Mouse (Mus musculus) right cerebral cortex, postnatal 25 days (tissue): ENCODE results near the gene Foxo3.

ENCODE experiments used
- DNase-seq: peaks from one replicate; pipeline ENCODE4 v3.0.0; 2022

Gene Foxo3

GRCm38 (mm10) chr10:42221136-42221891, 55.2 kb downstream of the Foxo3 start:
- no peak for DNase-seq

- DNase-seq, result no peak
These were observed 56.1 kb downstream of the Foxo3 start for GRCm38 (mm10) chr10:42220418-42220952.

GRCm38 (mm10) chr10:42211407-42211806, 65.1 kb downstream of the Foxo3 start:
- no peak for DNase-seq

GRCm38 (mm10) chr10:42210641-42211040, 65.9 kb downstream of the Foxo3 start:
- no peak for DNase-seq

- DNase-seq, result no peak
These were observed 66.7 kb downstream of the Foxo3 start for GRCm38 (mm10) chr10:42209809-42210208.

GRCm38 (mm10) chr10:42207612-42208011, 68.9 kb downstream of the Foxo3 start:
- DNase-seq, result no peak

GRCm38 (mm10) chr10:42204768-42205412, 71.7 kb downstream of the Foxo3 start:
- no peak for DNase-seq

DNA sequence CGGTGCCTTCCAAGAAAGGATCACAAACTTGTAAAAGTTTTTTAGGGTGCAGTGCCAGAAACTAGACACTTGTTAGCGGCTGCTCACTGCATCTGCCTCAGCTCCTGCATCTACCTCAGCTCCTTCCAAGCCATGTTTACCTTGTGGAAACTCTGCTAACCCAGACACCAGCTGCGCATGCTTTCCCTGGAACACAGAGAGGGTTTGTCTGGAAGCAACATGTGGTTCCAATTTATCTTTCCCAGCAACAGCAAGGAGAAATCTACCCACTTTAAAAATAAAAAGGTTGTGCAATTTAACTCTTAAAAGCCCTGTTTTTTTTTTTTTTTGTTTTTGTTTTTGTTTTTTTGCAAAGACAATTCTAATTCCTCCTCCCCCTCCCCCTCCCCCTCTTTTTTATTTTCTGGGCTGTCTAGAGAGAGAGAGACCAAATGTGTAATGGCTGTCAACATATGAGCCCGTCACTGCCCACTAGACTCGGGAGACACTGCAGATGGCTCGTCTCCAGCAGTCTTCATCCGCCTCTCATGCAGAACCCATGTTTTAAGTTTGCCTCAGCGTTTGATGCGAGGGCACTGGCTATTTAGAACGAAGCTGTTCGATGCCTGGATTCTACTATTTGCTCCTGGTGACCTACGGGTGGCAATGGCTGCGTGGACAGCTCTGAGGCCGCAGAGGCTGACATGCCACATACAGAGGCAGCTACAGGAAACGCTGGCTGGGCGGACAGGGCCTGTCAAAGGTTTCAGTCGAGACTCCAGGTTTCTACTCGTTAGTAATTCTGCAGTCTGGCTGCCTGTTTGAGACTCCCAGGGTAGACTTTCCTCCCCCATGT, 73.0 kb downstream of the Foxo3 start:
- DNase-seq, result no peak

DNA sequence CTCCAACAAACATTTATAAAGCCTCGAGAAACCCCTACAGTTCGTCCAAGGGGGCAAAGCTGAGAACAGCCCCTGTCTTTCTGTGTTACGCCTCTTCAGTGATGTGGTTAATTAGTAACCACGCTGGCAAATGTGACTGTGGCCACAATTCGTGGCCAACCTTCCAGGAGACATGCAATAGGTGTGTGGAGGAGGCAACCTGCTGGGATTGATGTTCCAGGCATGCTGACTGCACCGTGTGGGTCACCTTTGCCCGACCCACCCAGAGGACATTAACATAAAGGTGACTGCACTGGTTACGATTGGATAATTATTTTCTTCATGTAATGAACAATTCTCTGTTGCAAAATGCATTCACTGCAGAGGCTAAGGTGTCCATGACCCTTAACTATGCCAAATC, 74.0 kb downstream of the Foxo3 start:
- no peak for DNase-seq

DNA sequence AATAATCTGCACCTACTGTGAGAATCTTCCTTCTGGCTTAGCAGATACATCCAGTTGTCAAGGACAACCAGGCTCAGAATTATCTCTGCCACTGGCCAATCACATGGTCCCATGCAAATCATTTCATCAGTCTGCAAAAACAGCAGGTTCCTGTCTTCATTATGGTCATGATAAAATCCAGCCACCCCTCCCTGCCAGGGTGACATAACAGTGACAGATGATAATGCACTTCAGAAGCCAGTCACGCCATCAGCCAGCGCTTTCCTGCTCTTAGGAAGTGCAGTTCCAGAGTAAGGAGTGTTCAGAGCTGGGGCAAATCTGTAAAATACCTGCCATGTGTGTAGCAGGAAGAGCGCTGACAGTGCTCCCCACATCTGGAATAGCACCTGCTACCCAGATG, 77.1 kb downstream of the Foxo3 start:
- no peak for DNase-seq

GRCm38 (mm10) chr10:42198682-42199081, 77.9 kb downstream of the Foxo3 start:
- DNase-seq, result no peak

DNA sequence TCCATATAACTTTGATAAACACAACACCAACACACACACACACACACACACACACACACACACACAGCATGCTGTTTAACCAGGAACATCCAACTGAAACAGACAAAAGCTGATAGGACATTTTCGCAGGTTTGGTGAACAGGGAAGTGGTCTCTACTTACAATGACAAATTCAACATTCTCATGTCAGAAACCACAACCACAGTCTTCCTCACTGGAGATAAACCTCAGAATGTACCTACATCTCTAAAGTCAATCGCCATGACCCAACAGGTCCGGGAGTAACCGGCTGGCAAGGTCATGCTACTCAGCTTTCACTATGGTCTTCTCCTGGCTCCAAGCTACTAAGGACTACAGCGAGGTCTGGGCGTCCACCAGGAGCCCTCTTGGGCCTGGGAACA, 81.8 kb downstream of the Foxo3 start:
- no peak for DNase-seq

DNA sequence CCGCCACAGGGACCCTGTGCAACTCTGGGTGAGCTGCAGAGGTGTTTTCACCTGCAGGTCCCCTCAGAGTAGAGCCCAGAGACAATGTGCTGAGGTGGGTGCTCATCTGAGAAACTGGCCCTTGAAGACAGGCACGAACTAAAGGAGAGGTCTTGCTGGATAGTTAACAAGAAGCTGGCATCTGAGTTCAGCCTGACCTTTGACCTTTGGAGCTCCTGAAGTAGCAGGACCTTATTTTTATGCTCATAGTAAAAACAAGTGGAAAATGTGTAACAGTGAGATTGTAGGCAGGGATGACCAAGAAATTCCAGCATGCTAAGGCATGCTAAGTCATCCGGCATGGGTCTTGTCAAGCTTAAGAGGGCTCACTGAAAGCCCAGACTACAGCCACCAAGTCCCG, 82.6 kb downstream of the Foxo3 start:
- no peak for DNase-seq

- DNase-seq, result no peak
These were observed 83.6 kb downstream of the Foxo3 start for GRCm38 (mm10) chr10:42192951-42193350.

DNA sequence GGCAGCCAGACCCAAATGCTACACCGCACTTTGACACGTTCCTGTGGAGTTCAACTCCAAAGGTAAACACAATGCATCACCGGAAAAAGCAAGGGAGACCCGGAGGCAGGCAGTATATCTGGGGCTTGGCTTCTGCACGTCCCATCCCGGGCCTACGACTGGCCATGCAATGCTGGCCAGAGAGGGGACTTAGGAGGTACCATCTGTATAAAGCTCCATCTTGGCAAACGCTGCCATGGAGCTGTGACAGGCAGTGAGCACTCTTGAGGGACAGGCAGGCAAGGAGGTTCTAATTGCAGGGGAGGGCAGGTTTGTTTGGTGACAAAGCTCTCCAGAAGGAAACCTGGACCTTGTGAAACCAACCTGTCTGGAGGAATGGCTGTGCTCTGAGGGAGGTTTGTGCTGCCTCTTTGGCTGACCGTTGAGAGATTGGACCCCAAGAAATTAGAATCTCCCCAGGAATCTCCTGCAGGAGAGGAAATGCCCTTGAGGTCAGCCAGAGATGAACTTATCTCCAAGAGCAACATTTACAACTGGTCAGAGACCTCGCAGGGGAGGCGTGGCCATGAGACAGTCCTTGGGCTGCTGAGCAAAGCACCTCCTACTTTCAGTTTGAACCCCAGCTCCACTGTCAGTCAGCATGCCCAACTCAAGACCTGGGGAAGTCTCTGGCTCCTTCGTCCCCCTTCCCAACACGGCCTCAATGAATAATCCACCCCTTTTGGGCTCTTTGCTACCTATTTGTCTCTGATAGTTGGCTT, 86.7 kb downstream of the Foxo3 start:
- no peak for DNase-seq

DNA sequence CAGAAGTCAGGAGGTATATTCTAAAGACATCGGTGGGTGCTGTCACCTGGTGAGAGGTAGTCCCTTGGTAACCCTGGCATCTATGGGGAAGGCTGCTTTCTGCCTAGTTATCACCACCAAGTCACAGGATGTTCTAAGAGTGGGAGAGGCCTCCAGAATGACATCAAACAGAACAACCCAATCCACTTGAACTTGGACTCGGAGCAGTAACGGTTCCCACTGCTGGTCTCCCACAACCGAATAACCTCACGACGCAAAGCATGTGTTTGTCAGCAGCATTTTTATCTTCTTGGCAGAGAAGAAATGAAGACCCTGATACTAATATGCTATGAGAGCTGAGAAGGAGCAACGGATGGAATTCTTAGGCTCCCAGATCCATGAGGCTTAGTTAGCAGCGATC, 87.5 kb downstream of the Foxo3 start:
- no peak for DNase-seq

- no peak for DNase-seq
These were observed 88.5 kb downstream of the Foxo3 start for GRCm38 (mm10) chr10:42188091-42188490.

DNA sequence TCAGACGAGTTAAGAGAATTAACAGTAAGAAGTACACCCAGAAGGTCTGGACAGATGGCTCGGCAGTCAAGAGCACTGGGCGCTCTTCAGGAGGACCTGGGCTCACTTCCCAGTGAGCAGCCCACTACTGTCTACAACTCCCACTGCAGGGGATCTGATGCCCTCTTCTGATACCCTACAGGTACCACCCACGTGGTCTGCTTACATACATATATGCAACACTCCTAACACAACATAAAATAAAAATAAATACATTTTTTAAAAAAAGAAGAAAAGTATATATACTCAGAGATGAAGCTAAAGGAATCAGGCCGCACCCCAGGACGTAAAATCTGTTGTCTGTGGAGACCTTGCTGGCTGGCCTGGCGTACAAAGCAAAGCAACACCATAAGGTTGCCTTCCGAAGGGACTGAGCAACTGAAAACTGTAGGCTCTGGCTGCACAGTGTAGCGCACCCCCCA, 89.6 kb downstream of the Foxo3 start:
- no peak for DNase-seq

DNA sequence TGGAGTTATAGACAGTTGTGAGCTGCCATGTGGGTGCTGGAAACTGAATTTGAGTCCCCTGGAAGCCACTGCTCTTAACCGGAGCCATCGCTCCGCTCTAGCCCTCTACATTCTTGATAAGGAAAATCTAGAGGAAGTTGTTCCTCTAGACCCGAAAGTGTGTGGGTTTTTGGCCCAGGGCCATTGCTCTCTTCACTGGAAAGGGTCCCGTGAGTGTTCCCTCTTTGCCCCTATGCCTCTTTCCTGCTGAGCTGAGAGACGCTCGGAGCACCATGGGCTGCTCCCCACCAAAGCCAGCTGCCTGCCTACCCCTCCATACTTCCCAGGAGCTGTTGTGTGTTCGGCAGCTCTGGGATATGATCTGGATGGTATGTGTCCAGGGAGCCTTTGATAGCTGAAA, 96.2 kb downstream of the Foxo3 start:
- DNase-seq, result no peak

DNA sequence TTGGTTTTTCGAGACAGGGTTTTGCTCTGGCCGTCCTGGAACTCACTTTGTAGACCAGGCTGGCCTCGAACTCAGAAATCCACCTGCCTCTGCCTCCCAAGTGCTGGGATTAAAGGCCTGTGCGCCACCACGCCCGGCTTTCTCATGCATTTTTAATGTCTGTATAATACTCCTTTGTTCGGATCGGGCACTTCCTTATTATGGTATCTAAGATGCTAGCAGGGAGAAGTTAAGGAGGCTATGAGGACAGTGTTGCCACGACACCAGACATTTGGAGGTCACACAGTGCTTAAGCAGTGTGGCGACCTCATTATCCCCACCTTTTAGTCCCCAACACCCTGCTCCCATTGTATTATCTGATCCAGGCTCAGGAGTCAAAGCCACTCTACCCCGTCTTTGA, 97.8 kb downstream of the Foxo3 start:
- DNase-seq, result no peak

DNA sequence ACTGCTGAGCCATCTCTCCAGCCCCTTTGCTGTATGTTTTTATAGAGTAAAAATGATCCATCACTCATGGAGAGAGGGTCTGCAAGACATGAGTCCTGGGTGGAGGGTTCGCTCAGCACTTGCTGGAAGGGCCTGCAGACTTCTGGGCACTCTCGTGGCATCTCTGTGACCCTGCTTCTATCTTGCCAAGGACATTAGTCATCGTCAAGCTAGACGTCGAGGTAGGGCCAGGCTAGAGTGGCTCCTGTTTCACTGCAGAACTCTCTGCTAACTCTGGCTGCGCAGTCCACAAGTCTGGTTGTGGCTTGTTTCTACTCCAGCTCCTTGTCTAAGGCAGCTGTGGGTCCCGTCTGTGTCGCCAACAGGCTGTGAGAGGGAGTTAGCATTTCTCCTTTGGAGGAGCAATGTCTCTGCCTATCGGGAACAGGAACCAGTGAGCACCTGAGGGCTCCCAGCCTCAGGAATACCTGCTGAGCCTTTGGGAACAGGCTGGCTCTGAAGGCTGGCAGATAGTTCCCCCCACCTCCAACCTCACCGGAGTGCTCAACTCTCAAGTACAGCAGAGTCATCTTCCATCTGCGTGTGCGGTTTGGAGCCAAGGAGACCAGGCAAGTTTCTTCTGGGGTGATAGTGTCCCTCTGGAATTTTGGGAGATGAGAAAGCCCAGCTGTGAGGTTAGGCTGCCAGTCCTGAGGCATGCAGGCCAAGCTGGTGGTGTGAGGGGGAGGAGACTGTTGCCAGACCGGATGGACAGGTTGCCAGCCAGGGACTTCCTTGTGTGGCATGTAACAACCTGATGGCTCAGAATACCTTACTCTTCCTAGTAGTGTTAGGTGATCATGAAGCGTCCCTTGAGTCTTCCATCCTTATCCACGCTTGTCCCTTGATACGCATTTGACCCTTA, 98.5 kb downstream of the Foxo3 start:
- DNase-seq, result no peak

GRCm38 (mm10) chr10:42174283-42174682, 102.3 kb downstream of the Foxo3 start:
- no peak for DNase-seq
